Mouse (Mus musculus): Measurements from ENCODE around the gene Cerkl. TPM values are rescaled to one million over a fixed set of nuclear protein-coding genes. Genes with fewer than 3 reads are reported as not detected.

Cerkl gene
- polyA plus RNA-seq, 1 experiment: 0.30 TPM

DNA sequence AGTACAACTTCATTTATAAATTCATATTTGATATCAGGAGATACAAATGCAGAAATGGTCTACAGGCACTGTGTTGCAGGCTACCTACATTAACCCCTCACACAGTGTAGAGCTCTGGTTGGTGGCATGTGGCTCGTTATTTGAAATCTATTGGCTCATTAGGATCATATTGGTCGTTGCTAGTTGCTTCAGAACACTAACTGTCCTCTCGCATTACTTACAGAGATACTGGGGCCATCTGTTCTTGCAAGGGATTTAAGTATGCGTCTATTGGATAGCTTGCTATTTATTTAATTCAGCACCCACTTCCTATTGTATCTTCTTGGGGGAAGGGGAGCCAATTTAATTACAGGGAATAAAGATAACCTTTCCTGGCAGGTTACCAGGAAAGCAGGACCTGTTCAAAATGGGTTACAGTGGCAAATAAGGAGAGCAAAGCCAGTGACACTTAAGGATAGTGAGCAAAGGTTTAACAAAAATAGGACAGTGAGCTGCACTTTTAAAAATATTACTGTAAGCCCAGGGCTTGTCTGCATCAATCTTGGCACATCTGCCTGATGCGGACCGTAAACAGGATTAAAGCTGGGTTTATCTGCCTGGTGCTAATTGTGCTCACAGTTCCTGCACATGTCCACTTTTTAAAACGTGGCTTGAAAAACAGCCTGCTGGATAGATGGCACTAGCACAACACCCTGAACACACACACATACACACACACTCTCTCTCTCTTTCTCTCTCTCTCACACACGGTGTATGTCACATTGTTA, 57.2 kb downstream of the Cerkl start:
- H3K4me1 ChIP-seq (ENCODE audit: control insufficient read depth, insufficient read depth, insufficient read length, low read length): no peaks in the 10 kb centered on the region
- no peak overlapping the region for H3K4me3 ChIP-seq (ENCODE audit: low read depth, low read length)
- 55% methylated on average over 8 of the region's 8 CpGs for WGBS
- no peaks in the 10 kb centered on the region for H3K27me3 ChIP-seq (ENCODE audit: control insufficient read depth, insufficient read depth, low read length)
- TF ChIP-seq CTCF (IDR thresholded peaks at IDR 0.05; ENCODE audit: extremely low read depth, insufficient read length, insufficient replicate concordance, low read depth, low read length): no peak
- TF ChIP-seq POLR2A (IDR thresholded peaks at IDR 0.05; ENCODE audit: low read depth, low read length): no peak
- H3K27ac ChIP-seq (ENCODE audit: insufficient read depth, low read depth, low read length): no peak overlapping the region
- H3K36me3 ChIP-seq (ENCODE audit: control insufficient read depth, insufficient read depth, low read length): no peaks in the 10 kb centered on the region

DNA sequence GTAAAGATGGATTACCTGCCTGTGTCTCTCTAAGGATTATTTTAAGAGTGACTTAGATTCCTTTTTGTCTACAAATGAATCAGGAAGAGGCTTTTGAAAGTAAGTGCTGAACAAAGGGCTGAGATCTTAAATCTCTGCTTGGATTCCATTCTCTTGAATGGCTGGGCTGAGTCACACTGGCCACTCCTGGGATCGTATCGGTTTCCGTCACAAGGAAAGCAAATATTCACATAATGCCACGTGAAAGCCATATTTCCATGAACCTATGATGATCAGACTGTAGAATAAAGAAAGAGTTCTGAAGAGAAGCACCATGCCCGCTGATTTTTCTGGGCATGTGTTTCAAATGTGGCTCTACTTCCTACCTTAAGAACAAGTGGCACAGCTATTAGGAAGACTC, 57.8 kb downstream of the Cerkl start:
- Histone ChIP-seq H3K27ac (ENCODE audit: insufficient read depth, low read depth, low read length) (no peak overlapping the region), H3K36me3 (ENCODE audit: control insufficient read depth, insufficient read depth, low read length) (no peaks in the 10 kb centered on the region), H3K4me3 (ENCODE audit: low read depth, low read length) (no peak overlapping the region), H3K4me1 (ENCODE audit: control insufficient read depth, insufficient read depth, insufficient read length, low read length) (no peaks in the 10 kb centered on the region), H3K27me3 (ENCODE audit: control insufficient read depth, insufficient read depth, low read length) (no peaks in the 10 kb centered on the region)
- TF ChIP-seq POLR2A (IDR thresholded peaks at IDR 0.05; ENCODE audit: low read depth, low read length) (no peak), CTCF (IDR thresholded peaks at IDR 0.05; ENCODE audit: extremely low read depth, insufficient read length, insufficient replicate concordance, low read depth, low read length) (no peak)
- WGBS: 39% methylated on average over 5 of the region's 5 CpGs

- WGBS: 48% methylated on average over 2 of the region's 2 CpGs
- no peak for TF ChIP-seq CTCF (IDR thresholded peaks at IDR 0.05; ENCODE audit: extremely low read depth, insufficient read length, insufficient replicate concordance, low read depth, low read length)
Observed at GRCm38 (mm10) chr2:79398343-79398742, 58.2 kb downstream of the Cerkl start.

GRCm38 (mm10) chr2:79397107-79397506, 59.5 kb downstream of the Cerkl start:
- Histone ChIP-seq H3K36me3 (ENCODE audit: control insufficient read depth, insufficient read depth, low read length) (no peaks in the 10 kb centered on the region), H3K4me1 (ENCODE audit: control insufficient read depth, insufficient read depth, insufficient read length, low read length) (no peaks in the 10 kb centered on the region), H3K27me3 (ENCODE audit: control insufficient read depth, insufficient read depth, low read length) (no peaks in the 10 kb centered on the region), H3K27ac (ENCODE audit: insufficient read depth, low read depth, low read length) (no peak overlapping the region), H3K4me3 (ENCODE audit: low read depth, low read length) (no peak overlapping the region)
- WGBS: 65% methylated on average over 2 of the region's 2 CpGs
- no peak for TF ChIP-seq CTCF (IDR thresholded peaks at IDR 0.05; ENCODE audit: extremely low read depth, insufficient read length, insufficient replicate concordance, low read depth, low read length)

More at GRCm38 (mm10) chr2:79398343-79398742, 58.2 kb downstream of the Cerkl start:
- no peaks in the 10 kb centered on the region for H3K4me1 ChIP-seq (ENCODE audit: control insufficient read depth, insufficient read depth, insufficient read length, low read length)
- no peaks in the 10 kb centered on the region for H3K27me3 ChIP-seq (ENCODE audit: control insufficient read depth, insufficient read depth, low read length)
- H3K27ac ChIP-seq (ENCODE audit: insufficient read depth, low read depth, low read length): no peak overlapping the region
- H3K4me3 ChIP-seq (ENCODE audit: low read depth, low read length): no peak overlapping the region
- H3K36me3 ChIP-seq (ENCODE audit: control insufficient read depth, insufficient read depth, low read length): no peaks in the 10 kb centered on the region

DNA sequence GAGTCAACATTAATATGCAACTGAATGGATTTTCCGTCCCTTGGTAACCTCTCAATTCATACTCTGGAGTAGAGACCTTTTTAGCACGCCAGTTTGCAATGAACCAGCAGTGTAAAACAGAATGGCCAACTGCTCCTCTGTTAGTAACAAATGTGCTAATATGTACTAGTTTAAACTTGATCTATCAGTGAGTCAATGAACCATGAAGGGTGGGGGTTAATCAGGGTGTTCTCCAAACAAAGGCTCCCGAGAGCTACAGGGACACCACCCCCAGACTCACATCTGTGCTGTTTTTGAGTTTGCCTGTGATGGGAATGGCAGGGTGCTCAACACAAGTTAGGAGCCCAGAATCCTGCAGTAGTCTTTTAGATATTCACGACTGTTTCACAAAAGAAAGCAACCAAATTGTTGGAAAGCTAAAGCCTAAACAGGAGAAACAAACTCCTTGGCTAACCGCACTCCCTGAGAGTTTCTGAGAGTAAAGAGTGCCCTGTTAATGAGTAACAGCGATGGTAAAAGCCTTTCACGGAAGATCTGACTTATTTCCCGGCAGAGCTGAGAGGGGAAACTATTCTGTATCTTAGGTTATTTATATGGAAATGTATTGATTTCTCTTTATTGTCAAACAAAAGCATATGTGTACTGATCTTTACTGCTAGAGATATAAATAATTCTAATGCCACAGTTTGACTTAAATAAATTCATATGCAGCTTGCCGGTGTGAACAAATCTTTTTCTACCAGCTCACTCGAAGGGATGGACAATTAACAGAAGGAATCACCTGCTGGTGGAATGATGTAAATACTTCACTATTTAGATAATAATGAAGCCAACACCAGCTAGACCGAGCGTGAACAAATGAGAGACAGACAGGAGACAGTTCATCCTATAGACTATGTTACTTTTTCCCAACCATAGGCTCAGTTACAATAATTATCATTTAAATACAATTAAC, 77.2 kb downstream of the Cerkl start:
- TF ChIP-seq CTCF (IDR thresholded peaks at IDR 0.05; ENCODE audit: extremely low read depth, insufficient read length, insufficient replicate concordance, low read depth, low read length) (no peak), POLR2A (IDR thresholded peaks at IDR 0.05; ENCODE audit: low read depth, low read length) (no peak)
- no peak overlapping the region for H3K27ac ChIP-seq (ENCODE audit: insufficient read depth, low read depth, low read length)
- no peaks in the 10 kb centered on the region; the same call in 1 of the 2 replicates for H3K27me3 ChIP-seq (ENCODE audit: control insufficient read depth, insufficient read depth, low read length)
- no peaks in the 10 kb centered on the region for H3K36me3 ChIP-seq (ENCODE audit: control insufficient read depth, insufficient read depth, low read length)
- no peaks in the 10 kb centered on the region for H3K4me1 ChIP-seq (ENCODE audit: control insufficient read depth, insufficient read depth, insufficient read length, low read length)
- H3K4me3 ChIP-seq (ENCODE audit: low read depth, low read length): no peak overlapping the region
- 23% methylated on average over 12 of the region's 12 CpGs for WGBS

- Histone ChIP-seq H3K36me3 (ENCODE audit: control insufficient read depth, insufficient read depth, low read length) (no peaks in the 10 kb centered on the region), H3K4me1 (ENCODE audit: control insufficient read depth, insufficient read depth, insufficient read length, low read length) (no peaks in the 10 kb centered on the region), H3K27me3 (ENCODE audit: control insufficient read depth, insufficient read depth, low read length) (no peaks in the 10 kb centered on the region; the same call in 1 of the 2 replicates), H3K4me3 (ENCODE audit: low read depth, low read length) (no peak overlapping the region), H3K27ac (ENCODE audit: insufficient read depth, low read depth, low read length) (no peak overlapping the region)
- no peak for TF ChIP-seq POLR2A (IDR thresholded peaks at IDR 0.05; ENCODE audit: low read depth, low read length)
- no peak for TF ChIP-seq CTCF (IDR thresholded peaks at IDR 0.05; ENCODE audit: extremely low read depth, insufficient read length, insufficient replicate concordance, low read depth, low read length)
- WGBS: 66% methylated on average over 8 of the region's 8 CpGs
Observed at GRCm38 (mm10) chr2:79378346-79379086, 78.1 kb downstream of the Cerkl start.
